Mouse (Mus musculus) embryonic fibroblast, embryonic 13.5 days (primary cell): ENCODE results near the gene Cdh1.

Experiments used
- CTCF ChIP-seq: IDR thresholded peaks from 2 replicates; pipeline ENCODE4 v1.5.1; 2011; ENCODE audit warnings: mild to moderate bottlenecking, control low read depth, low read length, moderate library complexity, borderline replicate concordance; ENCODE audit not compliant: insufficient read depth
- POLR2A ChIP-seq: IDR thresholded peaks from 2 replicates; pipeline ENCODE4 v1.6.1; 2011; ENCODE audit warnings: low read depth, mild to moderate bottlenecking, control low read depth, low read length, moderate library complexity

GRCm38 (mm10) chr8:106647387-106647786 lies 44.2 kb downstream of the Cdh1 start:
- TF ChIP-seq POLR2A (no peak), CTCF (peak; percentile 30; the same call in 1 of the 2 replicates)
